Mouse (Mus musculus): Measurements from ENCODE around the gene Ern1. TPM values are rescaled to one million over a fixed set of nuclear protein-coding genes. Genes with fewer than 3 reads are reported as not detected.

Ern1 gene
- total RNA-seq, 2 experiments from 2014 or later: 7.6 to 9.5 TPM

Other genes starting within 250 kb of the Ern1 start
- gene Ftsj3, start 231.8 kb downstream of the Ern1 start, total RNA-seq (2021): 10 to 100 TPM; 31.0 to 32.8 TPM
- gene Psmc5, start 231.7 kb downstream of the Ern1 start, total RNA-seq (2021): 100 to 1,000 TPM; 127 to 134 TPM
- 10 to 100 TPM; 13.8 to 14.1 TPM for gene Smarcd2, start 214.9 kb downstream of the Ern1 start, total RNA-seq (2021)
- under 1 TPM; 0.21 to 0.22 TPM for gene Tcam1, start 211.2 kb downstream of the Ern1 start, total RNA-seq (2021)
- not detected for gene Gh, start 186.0 kb downstream of the Ern1 start, total RNA-seq (2021)
- under 1 TPM; 0.58 to 0.79 TPM for gene Cd79b, start 173.1 kb downstream of the Ern1 start, total RNA-seq (2021)
- under 1 TPM; 0.09 to 0.34 TPM for gene Scn4a, start 134.6 kb downstream of the Ern1 start, total RNA-seq (2021)
- gene Prr29, start 122.4 kb downstream of the Ern1 start, total RNA-seq (2021): not detected
- 1 to 10 TPM; 4.8 to 5.6 TPM for gene Icam2, start 99.8 kb downstream of the Ern1 start, total RNA-seq (2021)
- gene Tex2, start 125.6 kb upstream of the Ern1 start, total RNA-seq (2021): 10 to 100 TPM; 86.8 to 91.8 TPM

Data from left cerebral cortex, postnatal 10 days (tissue).